Mouse (Mus musculus): ENCODE results near the gene Map3k11. TPM values are rescaled to one million over a fixed set of nuclear protein-coding genes. Genes with fewer than 3 reads are reported as not detected.
A peak's percentile ranks its signal among the peaks of the same experiment; 100 is the strongest.

Gene Map3k11
- polyA plus RNA-seq, 1 experiment, result 141 TPM

DNA sequence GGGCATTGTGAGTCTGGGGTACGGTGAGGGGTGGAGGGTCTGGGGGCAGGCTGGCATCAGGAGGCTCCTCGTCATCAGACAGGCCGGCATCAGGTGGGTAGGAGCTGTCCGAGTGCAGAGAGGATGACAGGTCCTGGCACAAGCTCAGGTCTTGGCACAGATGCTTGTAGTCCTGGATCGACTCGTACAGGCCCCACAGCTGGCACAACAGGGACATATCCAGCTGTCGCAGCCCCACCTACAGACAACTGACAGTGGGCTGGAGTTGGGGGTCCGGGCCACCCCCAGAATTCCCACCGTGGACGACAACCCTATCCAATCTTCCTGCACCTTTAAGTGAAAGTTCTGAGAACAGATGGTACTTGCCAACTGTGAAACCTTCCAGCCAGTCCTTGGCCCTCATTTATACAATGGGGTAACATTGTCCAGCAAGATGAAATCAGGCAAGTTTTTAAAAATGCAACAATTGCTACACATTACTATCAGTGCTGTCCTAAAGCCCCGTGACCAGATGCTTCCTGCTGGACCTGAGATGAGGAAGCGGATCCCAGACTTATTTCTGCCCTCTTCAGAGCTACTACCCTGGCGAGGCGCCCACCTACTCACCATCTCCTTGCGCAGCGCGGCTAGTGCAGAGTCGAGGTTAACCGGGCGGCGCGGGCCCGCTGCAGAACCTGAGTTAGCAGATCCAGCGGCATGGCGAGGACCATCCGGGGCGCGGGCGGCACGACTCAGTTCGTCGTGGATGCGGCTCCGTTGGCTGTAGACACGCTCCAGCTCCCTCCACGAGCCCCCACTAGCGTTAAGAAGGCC lies 40.3 kb downstream of the Map3k11 start:
- H3K4me1 ChIP-seq (replicated peaks; ENCODE audit: control insufficient read depth, insufficient read depth, low read length), result peaks cover 60% of the 10 kb centered on the region
- peak; percentile 50 for DNase-seq

GRCm38 (mm10) chr19:5729444-5729815 lies 40.9 kb downstream of the Map3k11 start, which contains the start of gene Fam89b:
Gene Fam89b (minus strand): TSS chr19:5729653.
- H3K27me3 ChIP-seq (ENCODE audit: control insufficient read depth, insufficient read depth, low read length), result no peaks in the 10 kb centered on the region
- no peak within 1 kb of the TSS for H3K27ac ChIP-seq (ENCODE audit: control insufficient read depth, insufficient read depth, low read length)
- H3K4me1 ChIP-seq (replicated peaks; ENCODE audit: control insufficient read depth, insufficient read depth, low read length), result peaks cover 54% of the 10 kb centered on the region
- peak; percentile 90 for DNase-seq
- no peaks in the 10 kb centered on the region for H3K36me3 ChIP-seq (ENCODE audit: control insufficient read depth, insufficient read depth, low read length)
- TF ChIP-seq POLR2A (IDR thresholded peaks at IDR 0.05; ENCODE audit: control insufficient read depth, extremely low read depth, insufficient read depth, low read length, poor library complexity) (peak; percentile 79), CTCF (IDR thresholded peaks at IDR 0.05; ENCODE audit: borderline replicate concordance, control insufficient read depth, extremely low read depth, insufficient read depth, low read length, poor library complexity) (no peak)
- H3K4me3 ChIP-seq (ENCODE audit: control insufficient read depth, insufficient read depth, low read length), result peak within 1 kb of the TSS; percentile 91
- under 1% methylated on average over 37 of the region's 37 CpGs for WGBS

More for the DNA sequence above, 40.3 kb downstream of the Map3k11 start:
- 13% methylated on average over 37 of the region's 37 CpGs for WGBS
- no peaks in the 10 kb centered on the region for H3K27me3 ChIP-seq (ENCODE audit: control insufficient read depth, insufficient read depth, low read length)
- TF ChIP-seq POLR2A (IDR thresholded peaks at IDR 0.05; ENCODE audit: control insufficient read depth, extremely low read depth, insufficient read depth, low read length, poor library complexity) (no peak), CTCF (IDR thresholded peaks at IDR 0.05; ENCODE audit: borderline replicate concordance, control insufficient read depth, extremely low read depth, insufficient read depth, low read length, poor library complexity) (no peak)
- H3K36me3 ChIP-seq (ENCODE audit: control insufficient read depth, insufficient read depth, low read length), result no peaks in the 10 kb centered on the region
- peak overlapping the region; percentile 91 for H3K4me3 ChIP-seq (ENCODE audit: control insufficient read depth, insufficient read depth, low read length)
- H3K27ac ChIP-seq (ENCODE audit: control insufficient read depth, insufficient read depth, low read length), result no peak overlapping the region

- peak; percentile 55 for DNase-seq
- Histone ChIP-seq H3K4me3 (ENCODE audit: control insufficient read depth, insufficient read depth, low read length) (peak overlapping the region; percentile 89), H3K27ac (ENCODE audit: control insufficient read depth, insufficient read depth, low read length) (no peak overlapping the region), H3K27me3 (ENCODE audit: control insufficient read depth, insufficient read depth, low read length) (no peaks in the 10 kb centered on the region), H3K36me3 (ENCODE audit: control insufficient read depth, insufficient read depth, low read length) (no peaks in the 10 kb centered on the region), H3K4me1 (replicated peaks; ENCODE audit: control insufficient read depth, insufficient read depth, low read length) (peaks cover 43% of the 10 kb centered on the region)
- 87% methylated on average over 29 of the region's 29 CpGs for WGBS
- no peak for TF ChIP-seq POLR2A (IDR thresholded peaks at IDR 0.05; ENCODE audit: control insufficient read depth, extremely low read depth, insufficient read depth, low read length, poor library complexity)
- no peak for TF ChIP-seq CTCF (IDR thresholded peaks at IDR 0.05; ENCODE audit: borderline replicate concordance, control insufficient read depth, extremely low read depth, insufficient read depth, low read length, poor library complexity)
These were observed 42.0 kb downstream of the Map3k11 start for GRCm38 (mm10) chr19:5730314-5731186.

- 1% methylated on average over 47 of the region's 47 CpGs for WGBS
- DNase-seq, result peak; percentile 86
- no peaks in the 10 kb centered on the region for H3K36me3 ChIP-seq (ENCODE audit: control insufficient read depth, insufficient read depth, low read length)
- no peak overlapping the region for H3K27ac ChIP-seq (ENCODE audit: control insufficient read depth, insufficient read depth, low read length)
- peaks cover 37% of the 10 kb centered on the region for H3K4me1 ChIP-seq (replicated peaks; ENCODE audit: control insufficient read depth, insufficient read depth, low read length)
- TF ChIP-seq CTCF (IDR thresholded peaks at IDR 0.05; ENCODE audit: borderline replicate concordance, control insufficient read depth, extremely low read depth, insufficient read depth, low read length, poor library complexity) (peak; percentile 46; the same call in 1 of the 2 replicates), POLR2A (IDR thresholded peaks at IDR 0.05; ENCODE audit: control insufficient read depth, extremely low read depth, insufficient read depth, low read length, poor library complexity) (no peak)
- H3K27me3 ChIP-seq (ENCODE audit: control insufficient read depth, insufficient read depth, low read length), result no peaks in the 10 kb centered on the region
- H3K4me3 ChIP-seq (ENCODE audit: control insufficient read depth, insufficient read depth, low read length), result peak overlapping the region; percentile 89
These were observed 42.9 kb downstream of the Map3k11 start for GRCm38 (mm10) chr19:5731264-5731978.

GRCm38 (mm10) chr19:5734325-5734724 lies 45.8 kb downstream of the Map3k11 start:
- WGBS, result 63% methylated on average over 9 of the region's 9 CpGs

More at GRCm38 (mm10) chr19:5734325-5734724, 45.8 kb downstream of the Map3k11 start:
- H3K4me1 ChIP-seq (replicated peaks; ENCODE audit: control insufficient read depth, insufficient read depth, low read length), result peaks cover 15% of the 10 kb centered on the region
- TF ChIP-seq POLR2A (IDR thresholded peaks at IDR 0.05; ENCODE audit: control insufficient read depth, extremely low read depth, insufficient read depth, low read length, poor library complexity), result no peak
- TF ChIP-seq CTCF (IDR thresholded peaks at IDR 0.05; ENCODE audit: borderline replicate concordance, control insufficient read depth, extremely low read depth, insufficient read depth, low read length, poor library complexity), result no peak
- H3K4me3 ChIP-seq (ENCODE audit: control insufficient read depth, insufficient read depth, low read length), result no peak overlapping the region
- no peaks in the 10 kb centered on the region for H3K36me3 ChIP-seq (ENCODE audit: control insufficient read depth, insufficient read depth, low read length)
- no peak for DNase-seq
- H3K27ac ChIP-seq (ENCODE audit: control insufficient read depth, insufficient read depth, low read length), result no peak overlapping the region
- no peaks in the 10 kb centered on the region; the same call in 1 of the 2 replicates for H3K27me3 ChIP-seq (ENCODE audit: control insufficient read depth, insufficient read depth, low read length)

Data from thymus, adult 2 months (tissue).